Mouse (Mus musculus): ENCODE data around the gene Actr1a.

Gene Actr1a

GRCm38 (mm10) chr19:46395109-46396009 is at the start of gene Actr1a:
Actr1a (minus strand) TSS chr19:46395748.
- DNase-seq (ENCODE audit: low spot score in 2 of 2): peak; percentile 97 to 99

DNA sequence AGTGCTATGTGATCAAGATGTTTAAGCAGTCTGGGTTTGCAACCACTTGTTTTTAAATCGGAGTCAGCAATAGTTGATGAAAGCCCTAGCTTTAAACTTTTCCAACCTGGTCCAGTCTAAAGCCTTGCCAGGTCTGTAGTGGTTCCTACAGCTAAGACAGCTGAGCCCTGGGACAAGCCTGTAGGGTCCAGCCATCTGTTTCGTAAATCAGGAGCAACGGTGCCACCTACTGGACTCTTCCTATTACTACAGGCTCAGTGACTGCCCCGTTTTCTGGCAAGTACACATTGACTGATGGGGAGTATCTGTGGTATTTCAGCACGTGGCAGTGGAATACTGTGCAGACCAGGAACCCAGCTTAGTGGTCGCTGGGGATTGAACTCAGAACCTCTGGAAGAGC is 48.7 kb upstream of the Actr1a start:
- peak; percentile 79 to 89 for DNase-seq (ENCODE audit: low spot score in 2 of 2)

GRCm38 (mm10) chr19:46443509-46443908 is 48.0 kb upstream of the Actr1a start:
- DNase-seq (ENCODE audit: low spot score in 2 of 2): no peak

- no peak for DNase-seq (ENCODE audit: low spot score in 2 of 2)
Measured at GRCm38 (mm10) chr19:46435492-46435891, 39.9 kb upstream of the Actr1a start.

DNA sequence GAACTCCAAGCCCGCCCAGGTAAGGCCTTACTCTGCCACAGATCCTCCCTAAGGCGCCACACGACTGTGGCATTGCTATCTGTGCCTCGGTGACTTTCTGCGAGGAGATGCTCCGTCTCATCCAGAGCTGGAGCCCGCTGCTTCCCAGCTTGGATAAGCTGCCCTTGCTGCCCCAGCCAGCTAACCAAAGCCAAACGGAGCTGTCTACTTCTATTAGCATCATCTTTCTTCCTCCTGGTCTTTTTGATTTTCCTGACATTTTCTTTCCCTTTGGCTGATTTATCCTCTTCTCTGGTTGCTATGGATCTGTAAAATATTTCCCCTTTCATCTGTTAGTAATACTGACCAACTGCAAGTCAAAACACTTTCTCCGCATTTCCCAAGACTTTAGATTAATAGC is 39.0 kb upstream of the Actr1a start:
- DNase-seq (ENCODE audit: low spot score in 2 of 2): no peak

GRCm38 (mm10) chr19:46434148-46434547 is 38.6 kb upstream of the Actr1a start:
- DNase-seq (ENCODE audit: low spot score in 2 of 2): no peak

DNA sequence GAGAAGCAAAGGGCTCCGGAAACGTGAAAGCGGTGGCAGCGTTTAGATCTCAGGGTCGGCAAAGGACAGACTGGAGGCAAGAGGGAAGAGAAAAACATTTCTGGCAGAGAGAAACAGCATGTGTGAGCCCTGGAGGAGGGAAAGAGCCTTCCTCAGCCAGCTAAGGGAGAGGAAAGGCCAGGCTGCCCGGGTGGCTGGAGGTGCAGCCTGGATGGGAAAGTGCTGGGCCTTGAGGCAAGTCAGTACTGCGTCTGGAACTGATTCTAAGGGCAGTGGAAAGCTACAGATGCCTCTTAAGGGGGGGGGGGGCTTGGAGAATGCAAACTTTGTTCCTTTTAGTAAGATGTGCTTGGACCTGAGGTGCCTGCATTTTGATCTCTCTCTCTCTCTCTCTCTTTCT is 38.2 kb upstream of the Actr1a start:
- no peak for DNase-seq (ENCODE audit: low spot score in 2 of 2)

GRCm38 (mm10) chr19:46429250-46429649 is 33.7 kb upstream of the Actr1a start:
- DNase-seq (ENCODE audit: low spot score in 2 of 2): no peak

- no peak for DNase-seq (ENCODE audit: low spot score in 2 of 2)
Measured at GRCm38 (mm10) chr19:46426488-46426887, 30.9 kb upstream of the Actr1a start.

DNA sequence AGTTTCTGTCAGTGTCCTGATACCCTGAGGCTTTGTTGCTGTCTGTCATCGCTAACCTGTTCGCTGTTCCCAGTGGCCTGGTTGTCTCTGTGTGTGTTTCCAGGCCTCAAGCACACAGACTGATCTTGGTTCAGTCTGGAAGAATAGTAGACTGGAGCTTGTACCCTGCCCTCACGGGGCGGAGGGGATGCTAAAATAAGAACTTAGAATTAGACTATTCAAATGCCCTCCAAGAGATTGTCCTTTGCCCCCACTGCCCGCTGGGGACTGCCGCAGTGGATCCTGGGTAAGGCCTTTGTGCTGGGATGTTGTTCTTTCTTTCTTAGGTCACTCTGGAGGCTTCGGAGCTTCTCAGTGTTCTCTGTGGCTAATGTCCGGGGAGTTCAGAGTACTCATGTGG is 29.7 kb upstream of the Actr1a start:
- no peak for DNase-seq (ENCODE audit: low spot score in 2 of 2)

GRCm38 (mm10) chr19:46422384-46423338 is 27.1 kb upstream of the Actr1a start:
- no peak for DNase-seq (ENCODE audit: low spot score in 2 of 2)

- no peak for DNase-seq (ENCODE audit: low spot score in 2 of 2)
Measured at GRCm38 (mm10) chr19:46420410-46420809, 24.9 kb upstream of the Actr1a start.

- DNase-seq (ENCODE audit: low spot score in 2 of 2): no peak
Measured at GRCm38 (mm10) chr19:46418051-46418450, 22.5 kb upstream of the Actr1a start.

DNA sequence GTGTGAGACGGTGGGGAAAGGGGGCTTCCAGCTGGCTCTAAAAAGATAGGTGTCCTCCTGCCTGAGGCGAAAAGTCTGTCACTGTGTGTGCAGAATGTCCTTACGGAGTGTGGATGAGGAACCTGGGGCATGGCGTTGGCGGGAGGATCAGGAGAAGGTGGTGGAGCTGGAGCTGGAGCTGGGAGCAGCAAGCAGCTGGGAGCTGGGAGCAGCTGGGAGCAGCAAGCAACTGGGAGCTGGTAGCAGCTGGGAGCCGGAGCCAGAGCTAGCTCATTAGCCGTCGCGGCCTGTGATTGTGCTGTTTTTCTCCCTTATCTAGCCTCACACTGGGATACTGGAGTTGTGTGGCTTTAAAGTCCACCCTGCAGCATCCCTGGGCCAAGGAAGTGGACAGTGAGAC is 20.7 kb upstream of the Actr1a start:
- DNase-seq (ENCODE audit: low spot score in 2 of 2): no peak

GRCm38 (mm10) chr19:46414486-46414885 is 18.9 kb upstream of the Actr1a start:
- no peak for DNase-seq (ENCODE audit: low spot score in 2 of 2)

DNA sequence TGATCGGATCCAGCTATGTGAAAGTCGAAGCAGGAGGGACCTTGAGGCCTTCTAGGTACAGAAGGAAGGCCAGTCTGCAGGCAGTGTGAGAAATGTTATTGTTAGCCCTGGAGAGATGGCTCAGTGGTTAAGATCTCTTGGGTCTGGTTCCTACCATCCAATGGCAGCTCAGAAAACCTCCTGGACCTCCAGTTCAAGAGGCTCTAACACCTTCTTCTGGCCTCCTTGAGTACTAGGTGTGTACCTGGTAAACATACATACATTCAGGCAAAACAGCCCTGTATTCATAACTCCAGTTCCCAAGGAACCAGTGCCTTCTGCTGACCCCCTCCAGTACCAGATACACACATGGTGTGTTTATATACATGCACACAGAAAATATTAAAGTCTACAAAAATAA is 18.4 kb upstream of the Actr1a start:
- no peak for DNase-seq (ENCODE audit: low spot score in 2 of 2)

DNA sequence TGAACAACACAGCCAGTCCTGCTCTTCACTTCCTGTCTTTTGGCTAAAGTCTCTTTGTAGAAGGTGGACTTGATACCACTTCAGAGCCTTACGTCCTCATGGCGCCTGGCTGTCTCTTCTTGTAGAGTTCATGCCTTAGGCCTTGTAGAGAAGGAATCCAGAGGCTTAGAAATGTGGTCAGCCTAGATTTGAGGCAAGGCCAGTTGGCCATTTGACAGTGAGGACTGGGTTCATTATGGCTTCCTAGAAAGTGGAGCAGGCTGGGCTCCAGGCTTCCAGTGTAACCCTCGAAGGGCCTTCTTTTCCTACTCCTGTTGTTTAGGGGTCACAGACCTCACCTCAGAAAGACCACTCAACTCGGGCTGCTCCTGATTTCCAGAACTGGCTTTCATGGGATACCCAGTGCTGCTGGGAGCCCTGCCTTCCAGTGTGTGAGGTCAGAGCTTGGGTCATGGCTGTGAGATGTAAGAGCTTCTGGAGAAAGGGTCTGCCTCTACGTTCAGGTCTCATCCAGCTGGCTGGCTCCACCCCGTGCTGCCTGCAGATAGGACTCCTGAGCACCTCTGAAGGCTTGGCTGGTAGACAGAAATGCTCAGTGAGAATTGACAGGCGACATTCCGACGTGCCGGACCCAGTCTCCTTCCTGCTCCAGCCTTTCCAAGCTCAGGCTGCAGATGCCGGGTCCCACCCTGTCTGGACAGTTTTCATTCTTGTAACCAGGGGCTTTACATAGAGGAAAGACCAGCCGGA is 16.7 kb upstream of the Actr1a start:
- DNase-seq (ENCODE audit: low spot score in 2 of 2): no peak

- no peak for DNase-seq (ENCODE audit: low spot score in 2 of 2)
Measured at GRCm38 (mm10) chr19:46409506-46409905, 14.0 kb upstream of the Actr1a start.

DNA sequence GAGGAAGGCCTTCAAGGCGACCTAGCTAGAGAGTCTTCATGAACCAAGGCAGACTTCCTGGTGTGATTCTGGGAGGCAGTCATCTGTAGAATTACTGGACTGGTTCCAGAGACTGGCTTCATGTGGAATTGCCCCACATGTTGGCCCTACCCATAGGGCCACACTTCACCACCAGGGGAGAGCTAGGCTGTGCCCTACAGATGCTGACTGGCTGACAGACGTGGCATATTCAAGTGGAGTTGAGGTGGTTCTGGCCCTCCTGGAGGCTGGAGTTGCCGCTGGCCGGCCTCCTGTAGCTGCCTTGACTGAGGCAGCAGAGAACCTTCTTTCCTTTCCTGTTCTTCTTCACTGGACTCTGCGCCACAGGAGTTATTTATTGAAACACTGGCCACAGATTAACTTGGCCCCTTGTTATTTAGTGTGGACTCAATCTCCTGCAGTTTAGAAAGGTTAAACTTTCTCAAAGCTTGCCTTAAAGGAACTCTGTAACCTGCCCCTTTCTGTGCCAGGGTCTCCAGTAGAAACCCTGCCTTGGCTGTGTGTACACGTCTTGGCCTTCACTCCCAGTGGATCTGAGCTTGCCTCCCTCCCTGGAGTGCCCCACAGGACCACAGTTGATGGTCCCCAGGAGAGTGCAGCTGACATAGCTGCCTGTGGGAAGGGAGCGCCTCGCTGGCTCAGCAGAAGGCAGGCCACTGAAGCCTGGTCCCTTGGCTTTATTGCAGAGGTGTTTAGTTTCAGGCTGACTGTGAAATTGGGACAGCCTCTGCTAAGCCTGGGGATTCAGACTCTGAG is 11.2 kb upstream of the Actr1a start:
- DNase-seq (ENCODE audit: low spot score in 2 of 2): no peak

DNA sequence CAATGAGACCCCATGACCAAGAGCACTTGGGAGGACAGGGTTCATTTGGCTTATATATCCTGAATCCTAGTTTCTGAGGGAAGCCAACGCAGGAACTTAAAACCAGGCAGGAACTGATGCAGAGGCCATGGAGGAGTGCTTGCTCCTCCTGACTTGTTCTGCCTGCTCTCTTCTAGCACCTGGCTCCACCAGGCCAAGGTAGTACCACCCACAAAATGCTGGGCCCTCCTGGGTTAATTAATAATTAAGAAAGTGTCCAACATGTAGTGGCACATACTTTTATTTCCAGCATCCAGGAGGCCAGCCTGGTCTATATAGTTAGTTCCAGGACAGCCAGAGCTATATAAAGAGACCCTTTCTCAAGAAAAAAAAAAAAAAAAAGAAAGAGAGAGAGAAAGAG is 8.5 kb upstream of the Actr1a start:
- no peak for DNase-seq (ENCODE audit: low spot score in 2 of 2)

GRCm38 (mm10) chr19:46400558-46400957 is 5.0 kb upstream of the Actr1a start:
- no peak for DNase-seq (ENCODE audit: low spot score in 2 of 2)
